Mouse (Mus musculus) regulatory T cell (primary cell): ENCODE results near the gene Zbtb4.

Experiments
- in situ Hi-C: fragments of 300-600 bp; cut with MboI, MseI; formaldehyde crosslinking; loops from one replicate; pipeline ENCODE4 v1.15.1; 2025; ENCODE audit warnings: high pct_unique_total_duplicates

The Zbtb4 gene

DNA sequence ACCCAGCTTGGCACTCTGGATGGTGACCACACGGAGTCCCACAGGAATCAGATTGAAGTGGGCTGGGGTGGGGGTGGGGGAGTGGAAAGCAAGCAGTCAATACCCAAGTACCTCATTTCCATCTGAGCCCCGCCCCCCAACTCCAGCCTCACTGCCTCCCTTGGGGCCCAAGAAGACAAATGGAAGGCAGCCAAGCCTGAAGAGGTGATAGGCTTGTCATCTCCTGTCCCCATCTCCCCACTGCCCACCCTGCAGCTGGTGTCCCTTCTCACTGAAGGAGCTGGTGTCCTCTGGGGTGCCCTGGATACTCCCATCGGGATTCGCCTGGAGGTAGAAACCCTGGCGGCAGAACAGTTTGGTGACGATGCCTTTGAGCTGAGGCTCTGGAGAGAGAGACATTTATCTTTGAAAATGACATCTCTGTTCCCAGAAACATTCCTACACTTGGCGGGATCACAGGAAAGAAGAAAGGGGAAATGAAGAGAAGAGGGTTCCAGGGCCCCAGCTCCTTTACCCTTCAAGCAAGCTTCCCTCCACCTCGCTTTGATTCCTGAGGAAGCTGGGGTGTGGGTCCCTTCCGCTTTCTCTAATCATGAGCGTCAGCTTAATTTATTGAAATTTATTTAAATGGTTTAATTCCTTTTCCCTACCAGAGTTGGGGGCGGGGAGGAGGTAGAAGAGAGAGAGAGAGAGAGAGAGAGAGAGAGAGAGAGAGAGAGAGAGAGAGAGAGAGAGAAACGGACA, 33.9 kb downstream of the Zbtb4 start:
- in situ Hi-C loops: loop anchor here (5.0 to 25.0 kb wide), 2 partner anchors 32 to 1612 kb away; partner anchors contain the start of gene Zbtb4

DNA sequence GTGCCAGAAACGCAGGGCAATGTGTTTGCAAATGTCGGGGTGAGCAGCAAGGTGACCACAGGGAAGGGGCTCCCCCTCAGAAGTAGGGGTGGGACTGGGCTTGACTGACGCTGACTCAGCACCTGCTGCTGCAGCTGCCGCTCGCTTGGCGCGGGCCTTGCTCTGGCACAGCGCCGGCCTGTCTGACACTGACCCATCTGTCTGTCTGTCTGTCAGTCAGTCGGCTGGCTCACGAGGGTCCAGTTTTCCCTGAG, 34.4 kb downstream of the Zbtb4 start:
- in situ Hi-C loops: loop anchor here (5.0 kb wide), 1 partner anchor 33 kb away; the partner anchor contains the start of gene Zbtb4

DNA sequence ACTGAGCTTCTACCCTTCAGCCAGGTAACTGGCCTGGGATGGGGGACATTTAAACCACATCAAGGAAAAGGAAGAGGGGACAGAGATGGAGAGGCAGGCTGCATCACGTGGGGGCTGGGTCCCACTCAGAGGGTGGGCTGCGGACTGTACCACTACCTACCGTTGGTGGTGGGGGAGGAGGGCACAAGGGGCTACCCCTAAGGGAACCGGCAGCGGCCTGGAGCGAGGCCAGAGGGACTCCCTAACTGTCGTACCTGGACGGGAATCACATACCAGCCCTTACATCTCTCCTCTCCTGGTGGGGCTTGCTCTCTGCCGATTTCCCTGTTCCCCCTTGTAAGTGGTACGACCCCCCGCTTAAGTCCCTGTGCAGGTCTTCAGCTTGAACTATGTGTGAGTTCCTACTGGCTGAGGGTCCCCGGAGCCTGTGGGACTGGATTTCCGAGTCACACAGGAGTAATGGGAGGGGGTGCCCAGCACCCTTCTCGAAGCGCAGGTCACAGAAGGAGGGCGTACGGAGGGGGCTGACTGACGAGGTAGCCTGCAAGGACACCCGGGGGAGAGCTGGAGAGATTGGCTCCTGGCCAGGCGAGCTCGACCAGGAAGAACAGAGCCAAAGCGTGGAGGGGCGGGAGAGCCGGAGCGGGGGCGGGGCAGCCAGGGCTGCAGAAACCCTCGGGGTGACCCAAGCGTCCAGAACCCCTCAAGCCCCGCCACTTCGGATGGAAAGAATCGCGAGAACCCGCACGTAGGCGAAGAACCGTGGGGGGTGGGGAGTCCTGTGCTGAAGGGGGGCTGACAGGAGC, 34.9 kb downstream of the Zbtb4 start:
- in situ Hi-C loops: loop anchor here (5.0 kb wide), 1 partner anchor 33 kb away; the partner anchor contains the start of gene Zbtb4

DNA sequence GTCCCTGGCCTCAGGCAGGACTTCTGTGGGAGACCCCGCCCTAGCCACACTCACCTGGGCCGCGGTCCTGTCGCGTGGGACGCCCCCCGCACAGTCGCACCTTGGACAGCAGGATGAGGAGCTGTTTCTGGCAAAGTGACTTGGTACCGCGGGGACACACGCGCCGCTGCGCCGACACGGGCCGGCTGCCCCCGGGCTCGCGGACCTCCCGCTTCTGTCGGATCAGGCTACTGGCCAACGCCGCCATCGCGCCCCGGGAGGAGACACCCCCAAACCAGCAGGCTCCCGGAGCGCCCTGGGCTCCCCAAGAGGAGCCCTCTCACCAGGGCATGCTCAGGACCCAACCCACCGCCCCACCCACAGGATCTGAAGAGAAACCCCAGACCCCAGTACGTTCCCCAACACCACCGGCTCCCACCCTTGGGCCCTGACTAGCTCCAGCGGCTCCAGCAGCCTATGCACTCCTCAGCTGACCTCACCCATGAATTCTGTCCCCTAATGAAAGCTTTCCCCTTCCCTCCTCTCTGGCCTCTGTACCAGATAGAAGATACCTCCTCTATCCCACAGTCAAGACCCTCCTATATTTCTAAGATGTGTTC, 35.8 kb downstream of the Zbtb4 start, which contains the start of gene Fgf11:
TSS of gene Fgf11 (minus strand) at position 479 of the 599 bp plus-strand sequence.
- in situ Hi-C loops: loop anchor here (5.0 kb wide), 1 partner anchor 34 kb away; the partner anchor contains the start of gene Zbtb4

DNA sequence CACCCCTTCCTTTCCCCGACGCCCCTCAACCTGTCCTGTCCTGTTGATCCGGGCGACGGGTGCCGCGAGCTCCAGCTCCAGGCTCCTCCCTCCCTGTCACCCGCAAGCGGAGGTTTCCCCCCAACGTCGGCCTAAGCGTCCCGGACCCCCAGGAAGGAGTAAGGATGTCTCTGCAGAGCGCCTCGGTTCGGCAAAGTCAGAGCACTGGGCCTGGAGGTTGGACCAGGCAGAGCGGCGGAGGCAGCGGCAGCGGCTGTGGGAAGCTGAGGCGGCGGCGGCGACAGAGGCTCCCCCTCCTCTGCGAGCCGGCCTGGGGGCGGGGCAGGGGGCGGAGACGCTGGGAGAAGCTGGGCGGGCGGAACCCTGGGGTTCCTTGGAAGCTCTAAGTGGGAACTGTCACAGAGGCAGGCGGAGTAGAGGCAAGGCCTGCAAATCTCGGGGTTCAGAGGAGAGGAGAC, 37.0 kb downstream of the Zbtb4 start:
- in situ Hi-C loops: loop anchor here (5.0 kb wide), 1 partner anchor 35 kb away; the partner anchor contains the start of gene Zbtb4

DNA sequence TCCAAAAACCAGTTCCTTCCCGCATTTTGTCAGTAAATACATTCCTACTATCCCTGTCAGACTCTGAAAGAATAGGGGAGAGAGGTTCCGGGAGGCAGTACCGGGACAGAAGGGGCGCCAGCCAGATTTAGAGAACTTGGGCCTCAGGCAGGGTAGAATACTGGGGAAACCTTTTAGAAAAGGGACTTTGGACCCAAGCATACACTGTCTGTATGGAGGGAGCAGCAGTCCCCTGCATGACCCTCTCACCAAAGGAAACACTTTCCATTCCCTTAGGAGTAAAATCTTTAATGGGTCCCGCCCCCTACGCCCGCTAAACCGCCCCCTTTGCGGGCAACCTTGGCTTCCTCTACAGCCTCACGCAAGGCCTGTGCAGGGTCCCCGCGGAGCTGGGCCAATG, 37.6 kb downstream of the Zbtb4 start:
- in situ Hi-C loops: loop anchor here (5.0 kb wide), 1 partner anchor 36 kb away; the partner anchor contains the start of gene Zbtb4

DNA sequence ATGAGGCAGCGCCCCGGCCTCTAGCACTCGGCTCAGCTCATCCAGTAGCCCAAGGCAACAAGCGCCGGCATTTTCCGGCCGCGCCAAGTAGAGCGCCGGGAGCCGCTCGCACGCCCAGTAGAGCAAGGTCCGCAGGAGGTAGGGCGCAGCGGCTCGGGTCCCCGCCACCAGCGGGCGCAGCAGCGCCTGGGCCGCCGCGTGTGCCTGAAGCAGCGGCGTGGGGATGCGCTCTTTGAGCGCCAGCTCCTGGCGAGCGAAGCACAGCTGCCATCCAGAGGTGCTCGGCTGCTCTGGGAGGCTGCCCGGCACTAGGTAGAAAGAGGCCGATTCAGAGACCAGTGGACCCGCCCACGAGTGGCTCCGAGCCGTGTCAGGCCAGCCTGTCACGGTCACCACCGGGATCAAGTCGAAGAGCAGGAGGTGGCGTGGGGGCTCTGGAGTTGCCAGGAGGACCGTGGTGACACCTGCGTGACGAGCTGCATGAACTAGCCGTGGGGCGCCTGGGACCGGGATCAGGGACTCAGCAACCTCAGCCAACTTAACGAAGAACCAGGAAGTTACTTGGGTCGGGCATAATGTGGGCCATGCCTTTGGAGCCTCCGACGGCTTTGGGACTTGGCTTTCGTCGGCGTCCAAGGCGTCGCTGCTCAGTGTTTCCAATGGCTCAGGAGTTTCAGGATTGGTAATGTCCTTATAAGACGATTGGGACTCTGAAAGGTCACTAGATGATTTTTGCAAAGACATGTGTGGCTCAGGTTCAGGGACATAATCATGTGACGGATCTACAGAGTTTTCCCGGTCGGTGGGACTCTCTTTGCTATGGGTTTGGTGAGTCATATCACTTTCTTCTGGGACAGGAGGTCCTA, 38.3 kb downstream of the Zbtb4 start:
- in situ Hi-C loops: loop anchor here (5.0 kb wide), 1 partner anchor 37 kb away; the partner anchor contains the start of gene Zbtb4

DNA sequence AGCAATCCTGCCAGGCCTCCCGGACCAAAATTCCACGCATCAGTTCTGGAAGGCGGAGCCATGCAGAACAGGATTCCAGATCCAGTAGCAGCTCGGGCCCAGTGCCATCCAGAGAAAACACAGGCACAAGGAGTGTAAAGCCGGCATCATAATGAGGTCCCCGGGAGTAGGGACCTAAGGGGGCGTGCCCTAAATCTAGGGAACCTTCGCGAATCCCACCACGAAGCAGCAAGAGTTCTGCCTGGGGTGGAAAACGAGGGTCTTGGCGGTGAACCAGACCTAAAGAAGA, 38.9 kb downstream of the Zbtb4 start:
- in situ Hi-C loops: loop anchor here (5.0 kb wide), 1 partner anchor 37 kb away; the partner anchor contains the start of gene Zbtb4

DNA sequence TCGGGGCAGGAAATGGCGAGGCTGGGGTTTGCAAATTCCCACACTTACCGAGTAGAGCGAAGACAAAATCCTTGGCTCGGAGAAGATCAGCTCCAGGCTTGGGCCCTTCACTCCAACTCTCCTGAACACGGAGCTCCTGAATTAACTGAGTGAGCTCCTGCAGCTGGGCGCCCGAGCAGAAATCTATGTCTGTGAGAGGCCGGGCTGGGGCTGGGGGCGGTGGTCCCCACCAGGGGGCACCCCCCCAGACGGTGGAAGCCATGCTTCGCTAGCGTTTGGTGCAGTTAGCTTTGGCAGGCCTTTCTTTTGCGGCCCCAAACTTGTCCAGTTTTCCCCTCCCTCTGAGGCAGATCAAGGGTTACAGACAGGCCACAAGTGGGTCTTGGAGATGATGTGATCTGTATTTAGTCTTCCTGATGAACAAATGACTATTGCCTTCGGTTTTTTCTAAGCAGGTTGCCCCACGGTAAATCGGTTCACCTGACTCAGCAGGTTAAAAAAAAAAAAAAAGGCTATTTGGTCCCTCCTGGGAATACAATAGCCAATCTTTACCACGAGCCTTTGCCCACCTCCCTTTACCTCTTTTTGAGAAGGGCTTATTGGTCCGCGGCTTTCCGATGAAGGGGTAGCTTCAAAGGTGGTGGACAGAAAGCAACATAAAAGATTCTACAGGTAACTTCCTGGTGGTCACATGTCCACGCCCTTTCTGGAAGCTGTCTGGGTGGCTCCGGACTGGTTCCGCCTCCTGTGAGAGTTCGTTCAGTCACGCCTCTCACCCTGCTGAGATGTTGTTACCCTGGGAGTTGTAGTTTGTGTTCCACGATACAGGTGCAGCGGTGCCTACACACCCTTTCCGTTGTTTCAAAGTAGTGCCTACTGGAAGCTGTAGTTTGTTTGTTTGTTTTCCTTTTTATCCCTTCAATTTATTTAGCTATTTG, 39.5 kb downstream of the Zbtb4 start, which contains the start of gene Tmem102:
TSS of gene Tmem102 (minus strand) at position 653 of the 938 bp plus-strand sequence.
- in situ Hi-C loops: loop anchor here (5.0 kb wide), 1 partner anchor 38 kb away; the partner anchor contains the start of gene Zbtb4

DNA sequence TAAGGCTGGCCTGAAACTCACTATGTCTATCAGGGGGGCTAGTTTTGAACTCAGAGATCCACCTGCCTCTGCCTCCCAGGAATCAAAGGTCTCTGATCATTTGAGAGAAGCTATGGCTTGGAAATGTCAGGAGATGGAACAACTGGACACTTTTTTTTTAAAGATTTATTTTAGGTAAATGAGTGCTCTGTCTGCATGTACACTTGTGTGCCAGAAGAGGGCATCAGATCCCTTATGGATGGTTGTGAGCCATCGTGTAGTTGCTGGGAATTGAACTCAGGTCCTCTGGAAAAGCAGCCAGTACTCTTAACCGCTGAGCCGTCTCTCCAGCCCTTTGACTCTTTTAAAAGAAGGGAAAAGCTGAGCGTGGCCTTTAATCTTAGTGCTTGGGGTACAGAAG, 40.7 kb downstream of the Zbtb4 start:
- in situ Hi-C loops: no loop called here

DNA sequence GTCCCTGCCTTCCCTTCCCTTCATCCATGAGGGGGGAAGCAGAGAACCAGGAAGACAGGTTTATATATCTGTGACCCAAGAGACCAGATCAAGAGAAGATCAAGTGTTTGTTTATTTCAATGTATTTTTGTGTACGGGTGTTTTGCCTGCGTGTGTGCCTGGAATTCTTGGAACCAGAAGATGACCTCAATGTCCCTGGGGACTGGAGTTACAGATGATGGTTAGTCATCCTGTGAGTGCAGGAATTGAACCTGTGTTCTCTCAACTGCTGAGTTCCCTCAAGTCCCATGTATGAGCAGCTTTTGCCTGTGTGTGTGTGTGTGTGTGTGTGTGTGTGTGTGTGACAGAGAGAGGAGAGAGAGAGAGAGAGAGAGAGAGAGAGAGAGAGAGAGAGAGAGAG, 41.9 kb downstream of the Zbtb4 start:
- in situ Hi-C loops: no loop called here

DNA sequence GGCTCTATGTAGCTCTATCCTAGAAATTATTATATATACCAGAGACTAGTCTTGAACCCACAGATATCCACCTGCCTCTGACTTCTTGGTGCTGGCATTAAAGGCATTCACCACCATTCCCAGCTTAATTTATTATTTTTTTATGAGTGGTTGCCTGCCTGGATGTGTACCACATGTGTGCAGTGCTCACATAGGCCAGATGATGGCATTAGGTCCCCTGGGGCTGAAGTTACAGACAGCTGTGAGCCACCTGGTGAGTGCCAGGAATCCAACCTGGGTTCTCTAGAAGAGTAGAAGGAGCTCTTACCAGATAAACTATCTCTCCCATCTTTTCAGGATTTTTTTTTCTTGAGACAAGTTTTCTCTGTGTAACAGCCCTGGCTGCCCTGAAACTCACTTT, 44.6 kb downstream of the Zbtb4 start:
- in situ Hi-C loops: no loop called here

DNA sequence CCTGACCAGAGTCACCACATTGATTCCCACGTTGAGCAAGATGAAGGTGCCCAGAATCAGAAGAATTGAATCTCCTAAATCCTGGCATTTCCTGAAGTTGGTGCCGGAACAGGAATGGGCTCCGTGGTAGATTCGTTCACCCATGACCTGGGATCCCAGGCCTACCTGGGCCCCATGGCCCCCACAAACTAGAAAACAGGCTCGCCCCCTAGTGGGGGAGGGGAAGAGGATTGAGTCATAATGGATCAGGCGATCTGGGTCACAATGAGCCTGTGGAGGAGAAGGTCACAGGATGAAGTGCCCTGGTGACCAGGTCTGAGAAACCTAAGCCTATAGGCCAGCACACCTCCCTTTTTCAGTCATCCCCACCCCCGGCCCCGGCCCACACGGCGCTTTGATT, 49.4 kb downstream of the Zbtb4 start, which contains the start of gene Gm39566:
TSS of gene Gm39566 (minus strand) at position 144 of the 400 bp plus-strand sequence.
- in situ Hi-C loops: no loop called here

DNA sequence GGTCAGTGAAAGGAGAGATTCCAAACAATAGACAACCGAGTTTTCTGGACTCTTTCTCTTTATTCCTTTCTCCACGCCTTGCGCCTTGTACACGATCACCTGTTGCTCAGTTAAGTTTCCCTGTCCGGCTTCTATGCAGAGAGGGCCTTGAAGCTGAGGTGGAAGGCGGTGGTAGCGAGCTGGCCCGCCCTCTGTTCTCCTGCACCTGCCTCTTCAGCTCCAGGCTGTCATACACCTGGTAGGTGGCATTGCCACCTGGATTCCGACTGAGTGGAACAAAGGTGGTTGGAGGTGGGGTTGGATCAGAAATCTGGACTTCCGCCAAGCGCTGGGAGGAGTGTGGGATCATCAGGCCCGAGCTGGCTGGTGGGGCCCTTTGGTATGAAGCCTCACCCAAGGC, 50.8 kb downstream of the Zbtb4 start:
- in situ Hi-C loops: no loop called here

DNA sequence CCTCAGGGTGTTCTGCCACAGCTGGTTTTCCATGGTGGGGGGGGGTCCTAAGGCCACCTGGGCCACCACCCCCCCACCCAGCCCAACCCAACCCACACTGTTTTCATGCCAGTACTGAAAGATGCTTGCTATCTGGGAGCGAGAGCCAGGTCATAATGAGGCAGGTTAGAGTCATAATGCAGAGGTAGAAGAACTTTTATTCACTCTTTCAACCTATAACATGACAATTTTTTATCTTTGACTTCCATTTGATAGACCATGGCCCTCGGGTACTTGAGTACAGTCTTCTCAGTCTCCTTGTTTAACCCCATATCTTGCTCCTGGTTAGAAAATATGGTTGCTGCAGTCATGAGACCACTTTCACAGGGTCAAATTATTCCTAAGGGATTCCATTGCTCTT, 52.7 kb downstream of the Zbtb4 start, which contains the start of gene Spem2:
TSS of gene Spem2 (minus strand) at position 101 of the 400 bp plus-strand sequence.
- in situ Hi-C loops: no loop called here

DNA sequence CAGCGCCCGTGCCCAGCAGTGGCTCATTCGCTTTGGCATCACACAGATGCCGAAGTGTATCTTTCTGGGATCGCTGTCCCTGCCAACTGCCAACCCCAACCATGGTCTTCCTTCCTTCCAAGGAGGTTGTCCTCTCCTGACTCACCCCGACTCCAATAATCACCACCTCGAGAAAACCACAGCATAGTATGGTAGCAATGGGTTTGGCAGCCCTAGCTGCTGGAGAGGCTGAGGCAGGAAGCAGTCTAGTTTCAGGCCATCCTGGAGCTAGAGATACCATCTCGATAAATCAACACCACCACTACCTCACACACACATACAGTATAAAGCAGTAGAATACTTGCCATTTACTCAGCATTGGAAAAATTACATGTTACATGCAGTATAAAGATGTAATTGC, 53.2 kb downstream of the Zbtb4 start:
- in situ Hi-C loops: no loop called here

DNA sequence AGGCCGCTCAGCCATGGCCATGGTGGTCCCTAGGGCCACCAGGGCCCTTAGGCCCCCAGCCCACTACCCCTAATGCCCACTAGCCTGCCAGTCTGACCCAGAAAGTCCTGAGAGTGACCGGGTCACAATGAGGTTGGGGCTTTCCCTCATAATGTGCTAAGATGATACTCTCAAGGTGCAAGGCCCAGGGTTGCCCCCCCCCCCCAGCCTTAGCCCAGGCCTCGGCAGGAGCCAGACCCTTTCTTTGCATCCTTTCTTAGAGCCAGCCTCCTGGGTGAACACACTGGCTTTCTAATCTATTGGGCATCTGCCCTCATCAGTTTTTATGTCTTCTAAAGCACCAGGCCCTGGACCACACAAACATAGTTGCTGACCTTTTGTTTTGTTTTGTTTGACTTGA, 56.4 kb downstream of the Zbtb4 start, which contains the start of gene Spem1:
TSS of gene Spem1 (minus strand) at position 101 of the 400 bp plus-strand sequence.
- in situ Hi-C loops: no loop called here

DNA sequence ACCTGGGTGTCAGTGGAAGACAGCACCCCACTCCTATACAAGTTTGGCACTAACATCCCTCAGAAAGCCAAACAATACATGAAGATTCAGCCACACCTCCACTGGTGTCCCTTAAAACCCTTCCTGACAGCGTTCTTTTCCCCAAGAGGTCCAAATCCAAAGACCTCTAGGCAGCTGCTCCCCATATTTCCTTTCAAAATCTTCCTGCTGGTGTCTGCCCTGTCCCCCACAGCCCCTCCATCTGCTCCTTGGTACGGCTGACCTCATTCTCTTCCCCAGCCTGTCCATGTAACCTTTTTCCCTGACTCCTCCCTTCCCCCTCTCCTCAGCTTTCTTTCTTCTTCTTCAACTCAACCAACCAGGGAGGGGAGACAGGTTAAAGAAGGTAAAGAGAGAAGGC, 57.7 kb downstream of the Zbtb4 start:
- in situ Hi-C loops: no loop called here

DNA sequence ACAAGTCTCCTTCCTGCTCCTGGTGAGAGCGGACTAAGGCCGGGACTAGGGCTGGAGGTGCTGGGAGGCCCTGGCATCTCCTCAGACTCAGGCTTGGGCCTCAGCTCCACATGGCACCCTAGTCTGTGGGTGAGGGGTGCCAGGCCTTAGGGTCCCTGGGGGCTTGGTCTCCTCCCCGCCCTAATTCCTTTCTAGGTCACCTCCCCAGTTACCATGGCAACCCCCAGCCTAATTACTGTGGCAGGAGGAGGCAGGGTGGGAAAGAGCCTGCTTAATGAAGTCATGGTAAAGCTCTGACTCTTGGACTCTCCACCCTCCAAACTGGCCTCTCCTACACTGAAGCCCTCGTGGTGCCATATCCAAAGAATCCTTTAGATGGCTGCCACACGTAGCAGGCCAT, 63.1 kb downstream of the Zbtb4 start:
- in situ Hi-C loops: no loop called here

DNA sequence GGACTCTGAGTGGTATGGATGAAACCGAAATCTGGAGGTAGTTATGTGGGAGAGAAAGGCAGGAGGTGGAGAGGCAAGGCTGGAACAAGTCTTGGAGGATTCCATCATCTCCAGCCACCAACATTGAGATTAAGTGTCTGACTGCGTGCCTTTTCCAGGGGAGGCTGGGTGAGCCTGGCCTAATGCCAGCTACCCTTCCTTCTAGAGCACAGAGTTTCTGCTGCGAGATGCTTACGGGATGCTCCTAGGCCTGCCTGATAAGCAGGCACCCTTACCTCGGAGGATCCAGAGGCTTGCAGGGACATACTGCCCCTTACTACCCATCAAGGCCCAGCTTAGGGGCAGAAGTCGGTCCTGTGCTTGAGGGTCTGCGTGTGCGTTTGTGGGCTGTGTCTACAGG, 67.8 kb downstream of the Zbtb4 start:
- in situ Hi-C loops: no loop called here
